Mouse (Mus musculus) CH12.LX (cell line): ENCODE data around the gene Slc16a9. TPM values are rescaled to one million over a fixed set of nuclear protein-coding genes. Genes with fewer than 3 reads are reported as not detected.

Experiments used
- DNase-seq: peaks from one replicate; pipeline ENCODE4 v3.0.0-alpha.2; 2013; ENCODE audit errors: extremely low read depth
- H3K27ac ChIP-seq: 2 replicates; pipeline ENCODE4 v1.5.1; 2012; ENCODE audit warnings: low read depth, mild to moderate bottlenecking, control low read depth, moderate library complexity; ENCODE audit not compliant: insufficient read depth
- H3K27me3 ChIP-seq: replicated peaks from 2 replicates; pipeline ENCODE3; 2012; ENCODE audit warnings: inconsistent platforms
- H3K36me3 ChIP-seq, 2 experiments: replicated peaks in 1 of 2; 2 replicates each; pipeline versions ENCODE3 to v1.6.1; 2012; ENCODE audit warnings: inconsistent platforms in 1 of 2, low read length in 1 of 2, mild to moderate bottlenecking in 1 of 2, mixed read lengths in 1 of 2, moderate library complexity in 1 of 2; ENCODE audit not compliant: control insufficient read depth in 1 of 2, insufficient read depth in 1 of 2
- H3K4me1 ChIP-seq, 2 experiments: 2 replicates each; pipeline ENCODE4 v1.6.1; 2012; ENCODE audit warnings: inconsistent platforms in 1 of 2, moderate library complexity in 1 of 2; ENCODE audit not compliant: insufficient read depth in 2 of 2, control insufficient read depth in 1 of 2
- H3K4me2 ChIP-seq: 2 replicates; pipeline ENCODE4 v1.6.1; 2012; ENCODE audit warnings: low read depth, mild to moderate bottlenecking, control low read depth; ENCODE audit not compliant: poor library complexity, insufficient read depth, severe bottlenecking
- H3K4me3 ChIP-seq, 3 experiments: fragments of 150-350 bp in 1 of 3; sonication (generic) in 1 of 3; replicated peaks in 1 of 3; 2 replicates each; pipeline versions ENCODE3 to v1.5.1; 2011 to 2012; ENCODE audit warnings: low read depth in 2 of 3, low read length in 2 of 3, mild to moderate bottlenecking in 2 of 3, moderate library complexity in 2 of 3, control low read depth in 1 of 3, improper control_type of control experiment in 1 of 3, inconsistent platforms in 1 of 3, mixed read lengths in 1 of 3; ENCODE audit not compliant: poor library complexity in 1 of 3
- H3K79me2 ChIP-seq: replicated peaks from 2 replicates; pipeline ENCODE4 v1.6.1; 2012; ENCODE audit warnings: mild to moderate bottlenecking, moderate library complexity; ENCODE audit not compliant: control insufficient read depth, poor library complexity, insufficient read depth, severe bottlenecking; ENCODE audit errors: extremely low read depth
- H3K9ac ChIP-seq: 2 replicates; pipeline ENCODE4 v1.6.1; 2012; ENCODE audit warnings: low read depth, mild to moderate bottlenecking, control low read depth, moderate library complexity; ENCODE audit not compliant: insufficient read depth
- H3K9me3 ChIP-seq: replicated peaks from 2 replicates; pipeline ENCODE3; 2012; ENCODE audit warnings: low read length, inconsistent platforms, mixed read lengths
- BHLHE40 ChIP-seq: IDR thresholded peaks from 2 replicates; pipeline ENCODE4 v1.6.1; 2011; ENCODE audit warnings: mild to moderate bottlenecking, low read depth, low read length, improper control_type of control experiment
- CHD1 ChIP-seq: IDR thresholded peaks from 2 replicates; pipeline ENCODE4 v1.6.1; 2012; ENCODE audit warnings: low read depth, low read length, improper control_type of control experiment, inconsistent platforms
- E2F4 ChIP-seq: IDR thresholded peaks from 2 replicates; pipeline ENCODE4 v1.6.1; 2011; ENCODE audit warnings: low read depth, low read length, improper control_type of control experiment; ENCODE audit not compliant: insufficient replicate concordance
- ELF1 ChIP-seq: IDR thresholded peaks from 2 replicates; pipeline ENCODE4 v1.6.1; 2014; ENCODE audit warnings: low read depth, mild to moderate bottlenecking, inconsistent platforms, low read length, improper control_type of control experiment
- EP300 ChIP-seq: IDR thresholded peaks from 2 replicates; pipeline ENCODE4 v1.6.1; 2011; ENCODE audit warnings: low read length, improper control_type of control experiment
- HCFC1 ChIP-seq: IDR thresholded peaks from 2 replicates; pipeline ENCODE4 v1.6.1; 2012; ENCODE audit warnings: low read depth, mild to moderate bottlenecking, inconsistent platforms, low read length, improper control_type of control experiment
- IRF4 ChIP-seq: IDR thresholded peaks from 2 replicates; pipeline ENCODE4 v1.6.1; 2014; ENCODE audit warnings: low read depth, mild to moderate bottlenecking, inconsistent platforms, low read length, improper control_type of control experiment
- KAT2A ChIP-seq: IDR thresholded peaks from 2 replicates; pipeline ENCODE4 v1.6.1; 2012; ENCODE audit warnings: low read length, improper control_type of control experiment, inconsistent platforms; ENCODE audit not compliant: insufficient replicate concordance
- MAFK ChIP-seq: IDR thresholded peaks from 2 replicates; pipeline ENCODE4 v1.6.1; 2011; ENCODE audit warnings: low read length, improper control_type of control experiment; ENCODE audit not compliant: insufficient replicate concordance
- MAX ChIP-seq: IDR thresholded peaks from 2 replicates; pipeline ENCODE4 v1.6.1; 2011; ENCODE audit warnings: low read length, improper control_type of control experiment
- MAZ ChIP-seq: IDR thresholded peaks from 2 replicates; pipeline ENCODE4 v1.6.1; 2012; ENCODE audit warnings: low read depth, mild to moderate bottlenecking, inconsistent platforms, low read length, improper control_type of control experiment, moderate library complexity
- MXI1 ChIP-seq: IDR thresholded peaks from 2 replicates; pipeline ENCODE4 v1.6.1; 2011; ENCODE audit warnings: mild to moderate bottlenecking, low read depth, low read length, improper control_type of control experiment
- MYC ChIP-seq: IDR thresholded peaks from 2 replicates; pipeline ENCODE4 v1.6.1; 2011; ENCODE audit warnings: low read depth, mild to moderate bottlenecking, improper control_type of control experiment, low read length
- POLR2A ChIP-seq: IDR thresholded peaks from 2 replicates; pipeline ENCODE4 v1.6.1; 2011; ENCODE audit warnings: low read depth, mild to moderate bottlenecking, improper control_type of control experiment, low read length
- RCOR1 ChIP-seq: conservative IDR thresholded peaks from 2 replicates; pipeline ENCODE4 v1.6.1; 2012; ENCODE audit warnings: low read depth, mild to moderate bottlenecking, inconsistent platforms, low read length, improper control_type of control experiment
- SMC3 ChIP-seq: IDR thresholded peaks from 2 replicates; pipeline ENCODE4 v1.6.1; 2011; ENCODE audit warnings: low read depth, low read length, improper control_type of control experiment
- UBTF ChIP-seq: IDR thresholded peaks from 2 replicates; pipeline ENCODE4 v1.6.1; 2012; ENCODE audit warnings: low read depth, mild to moderate bottlenecking, inconsistent platforms, low read length, improper control_type of control experiment, moderate library complexity
- ZKSCAN1 ChIP-seq: IDR thresholded peaks from 2 replicates; pipeline ENCODE4 v1.6.1; 2012; ENCODE audit warnings: low read depth, inconsistent platforms, low read length, improper control_type of control experiment, borderline replicate concordance
- ZNF384 ChIP-seq: IDR thresholded peaks from 2 replicates; pipeline ENCODE4 v1.6.1; 2012; ENCODE audit warnings: low read depth, low read length, improper control_type of control experiment, inconsistent platforms
- dilution Hi-C: fragments of 300-500 bp; cut with MboI; formaldehyde crosslinking; loops from 2 replicates; pipeline ENCODE4 v1.14.3; 2020; ENCODE audit warnings: low sequenced_read_pairs; ENCODE audit not compliant: extremely low pct_unique_long_range_greater_than_20kb, extremely low pct_ligation_motif_present
- in situ Hi-C: fragments of 300-500 bp; cut with MboI; formaldehyde crosslinking; loops from 3 replicates; pipeline ENCODE4 v1.14.3; 2019; ENCODE audit warnings: low sequenced_read_pairs, low pct_ligation_motif_present, low pct_unique_long_range_greater_than_20kb, mixed read lengths
- polyA plus RNA-seq: library from polyadenylated mRNA; unstranded; fragments of >175 nt; gene quantifications from 2 replicates; pipeline ENCODE4 v1.2.1, GENCODE M21; 2012; ENCODE audit warnings: low read depth; ENCODE audit not compliant: insufficient read length
- total RNA-seq, 2 experiments: library from RNA; depleted of rRNA; stranded (reverse); fragments of 300-350 nt in 1 of 2; fragments of >200 nt in 1 of 2; gene quantifications; 2 replicates each; pipeline ENCODE4 v1.2.3; 2012 to 2014

Gene Slc16a9
- total and polyA plus RNA-seq, 3 experiments: not detected

DNA sequence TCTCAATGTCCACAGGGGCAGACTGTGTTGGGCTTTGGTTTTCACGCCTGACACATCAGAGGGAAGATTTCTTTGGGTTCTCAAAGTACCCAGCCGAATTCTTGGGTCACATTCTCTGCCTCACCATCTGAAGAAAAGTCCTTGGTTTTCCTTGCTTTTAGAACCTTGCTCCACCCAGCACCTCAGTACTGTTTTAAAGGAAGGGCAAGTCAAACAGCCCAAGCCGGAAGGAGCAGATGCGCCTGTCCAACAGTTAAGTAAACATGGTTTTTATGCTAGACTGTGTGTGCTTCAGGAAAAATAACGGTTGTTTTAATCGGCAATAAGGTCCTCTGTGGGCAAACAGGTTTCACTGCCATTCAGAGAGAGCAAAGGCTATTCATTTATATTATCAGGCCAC, 46.9 kb upstream of the Slc16a9 start:
- no peak for DNase-seq
- Histone ChIP-seq H3K4me3 (no peak overlapping the region), H3K79me2 (no peaks in the 10 kb centered on the region), H3K36me3 (peaks cover 4 to 13% of the 10 kb centered on the region in 2 experiments), H3K4me2 (no peak overlapping the region), H3K9me3 (no peaks in the 10 kb centered on the region), H3K27ac (no peak overlapping the region), H3K27me3 (no peaks in the 10 kb centered on the region), H3K9ac (no peak overlapping the region), H3K4me1 (peaks cover 2 to 25% of the 10 kb centered on the region in 2 experiments; a peak in 2 of 4 replicates)
- dilution Hi-C loops: no loop called here
- in situ Hi-C loops: loop anchor here (10.0 kb wide), 1 partner anchor 97 kb away; no protein-coding TSS in a partner anchor
- TF ChIP-seq E2F4: no peak
- no peak for TF ChIP-seq EP300
- TF ChIP-seq ELF1: no peak
- TF ChIP-seq ZNF384: no peak
- no peak for TF ChIP-seq CHD1
- no peak for TF ChIP-seq KAT2A
- no peak for TF ChIP-seq UBTF
- no peak for TF ChIP-seq POLR2A
- no peak for TF ChIP-seq BHLHE40
- no peak for TF ChIP-seq ZKSCAN1
- TF ChIP-seq MXI1: no peak
- TF ChIP-seq MAZ: no peak
- TF ChIP-seq HCFC1: no peak
- TF ChIP-seq MAFK: no peak
- no peak for TF ChIP-seq SMC3
- no peak for TF ChIP-seq RCOR1
- TF ChIP-seq MAX: no peak
- TF ChIP-seq IRF4: no peak
- no peak for TF ChIP-seq MYC

DNA sequence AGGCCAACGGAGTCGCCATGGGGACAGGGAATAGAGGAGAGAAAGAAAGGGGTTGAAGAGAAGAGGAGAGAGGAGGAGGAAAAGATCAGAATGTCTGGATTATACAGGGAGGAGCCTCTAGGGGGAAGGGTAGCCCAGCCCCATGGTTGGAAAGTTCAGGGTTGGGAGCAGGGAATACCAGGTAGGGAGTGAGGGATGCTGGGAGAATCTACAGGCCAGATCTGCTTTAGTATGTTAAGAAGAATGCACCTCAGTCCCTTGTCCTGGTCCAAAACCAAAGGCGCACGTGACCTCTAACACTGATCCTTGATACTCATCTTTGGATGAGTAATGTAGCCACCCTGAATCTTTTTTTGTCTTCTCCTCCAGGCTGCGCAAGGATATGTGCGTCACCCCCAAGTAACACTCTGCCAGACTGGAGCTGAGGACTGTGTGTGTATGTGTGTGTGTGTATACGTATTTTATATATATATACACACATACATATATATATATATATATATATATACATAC, 45.9 kb upstream of the Slc16a9 start:
- TF ChIP-seq ZKSCAN1: no peak
- no peak overlapping the region for H3K4me3 ChIP-seq

More for the DNA sequence above, 45.9 kb upstream of the Slc16a9 start:
- H3K9ac ChIP-seq: no peak overlapping the region
- in situ Hi-C loops: loop anchor here (10.0 kb wide), 1 partner anchor 96 kb away; no protein-coding TSS in a partner anchor
- H3K79me2 ChIP-seq: no peaks in the 10 kb centered on the region
- H3K4me2 ChIP-seq: no peak overlapping the region
- H3K27me3 ChIP-seq: no peaks in the 10 kb centered on the region
- dilution Hi-C loops: no loop called here
- no peak overlapping the region for H3K27ac ChIP-seq
- H3K4me1 ChIP-seq: peaks cover 2 to 25% of the 10 kb centered on the region in 2 experiments; a peak in 2 of 4 replicates
- no peak for DNase-seq
- H3K9me3 ChIP-seq: no peaks in the 10 kb centered on the region
- H3K36me3 ChIP-seq: peaks cover 0 to 5% of the 10 kb centered on the region in 2 experiments
